Mouse (Mus musculus) kidney, adult 2 months (tissue): ENCODE data around the gene Ficd.

Experiments
- CTCF ChIP-seq: fragments of 200-500 bp; conservative IDR thresholded peaks from 2 replicates; pipeline ENCODE4 v1.5.1; 2011; ENCODE audit warnings: low read depth, mild to moderate bottlenecking, control low read depth, low read length, moderate library complexity, mixed read lengths; ENCODE audit not compliant: insufficient read depth, insufficient read length
- POLR2A ChIP-seq: fragments of 200-500 bp; IDR thresholded peaks from one replicate; pipeline ENCODE4 v1.6.1; 2011; ENCODE audit warnings: low read depth, low read length, control low read depth

GRCm38 (mm10) chr5:113690069-113690548 lies 45.5 kb upstream of the Ficd start:
- no peak for TF ChIP-seq CTCF
- TF ChIP-seq POLR2A: no peak
